Mouse (Mus musculus) erythroid progenitor cell, adult 5-6 weeks (primary cell): ENCODE measurements around the gene Supt4a. TPM values are rescaled to one million over a fixed set of nuclear protein-coding genes. Genes with fewer than 3 reads are reported as not detected.

Source experiments
- ATAC-seq: replicated peaks from 2 replicates; pipeline ENCODE4 v1.8.0; 2016; ENCODE audit warnings: moderate number of reproducible peaks, mild to moderate bottlenecking, moderate TSS enrichment, inconsistent platforms; ENCODE audit not compliant: poor library complexity, low FRiP score, severe bottlenecking
- total RNA-seq, 2 experiments: library from RNA; stranded (forward) in 1 of 2; stranded (reverse) in 1 of 2; fragments of 150-400 nt in 1 of 2; fragments of 186-747, 209-891 nt in 1 of 2; gene quantifications; 2 replicates each; pipeline versions ENCODE4 v1.2.3 to v1.2.4; 2015 to 2017; ENCODE audit warnings: low replicate concordance in 2 of 2

Gene Supt4a
- total RNA-seq, 2 experiments from 2014 or later, result 27.0 to 101 TPM

GRCm38 (mm10) chr11:87722168-87722567, 15.2 kb upstream of the Supt4a start:
- no peak for ATAC-seq

- no peak for ATAC-seq
These were observed 14.5 kb upstream of the Supt4a start for GRCm38 (mm10) chr11:87722891-87723290.

- ATAC-seq, result no peak
These were observed 11.8 kb upstream of the Supt4a start for GRCm38 (mm10) chr11:87725515-87725914.

GRCm38 (mm10) chr11:87725964-87726562, 11.3 kb upstream of the Supt4a start:
- ATAC-seq, result peak; percentile 82

GRCm38 (mm10) chr11:87727021-87727420, 10.3 kb upstream of the Supt4a start:
- ATAC-seq, result no peak

DNA sequence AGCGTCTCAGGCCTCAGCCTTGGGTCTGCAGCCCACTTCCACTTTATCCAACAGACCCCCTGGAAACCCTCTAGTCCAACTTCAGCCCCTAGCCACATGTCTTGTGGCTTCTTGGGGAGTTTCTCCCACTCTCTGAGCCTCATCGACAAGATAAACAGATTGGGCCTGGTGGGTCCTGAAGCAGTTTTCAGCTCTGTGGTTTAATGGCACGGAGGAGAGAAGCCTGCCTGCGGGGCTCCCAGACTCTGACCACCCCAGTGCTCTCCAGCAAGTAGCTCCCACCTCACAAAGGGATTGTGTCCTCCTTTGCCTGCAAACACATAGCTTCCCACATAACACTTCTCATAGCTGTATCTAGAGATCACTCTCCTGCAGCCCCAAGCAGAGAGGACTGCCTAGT, 9.9 kb upstream of the Supt4a start:
- no peak for ATAC-seq

- ATAC-seq, result no peak; the same call in 1 of the 2 replicates
These were observed 8.3 kb upstream of the Supt4a start for GRCm38 (mm10) chr11:87728850-87729592.

- peak; percentile 54 for ATAC-seq
These were observed 7.7 kb upstream of the Supt4a start for GRCm38 (mm10) chr11:87729593-87730185.

DNA sequence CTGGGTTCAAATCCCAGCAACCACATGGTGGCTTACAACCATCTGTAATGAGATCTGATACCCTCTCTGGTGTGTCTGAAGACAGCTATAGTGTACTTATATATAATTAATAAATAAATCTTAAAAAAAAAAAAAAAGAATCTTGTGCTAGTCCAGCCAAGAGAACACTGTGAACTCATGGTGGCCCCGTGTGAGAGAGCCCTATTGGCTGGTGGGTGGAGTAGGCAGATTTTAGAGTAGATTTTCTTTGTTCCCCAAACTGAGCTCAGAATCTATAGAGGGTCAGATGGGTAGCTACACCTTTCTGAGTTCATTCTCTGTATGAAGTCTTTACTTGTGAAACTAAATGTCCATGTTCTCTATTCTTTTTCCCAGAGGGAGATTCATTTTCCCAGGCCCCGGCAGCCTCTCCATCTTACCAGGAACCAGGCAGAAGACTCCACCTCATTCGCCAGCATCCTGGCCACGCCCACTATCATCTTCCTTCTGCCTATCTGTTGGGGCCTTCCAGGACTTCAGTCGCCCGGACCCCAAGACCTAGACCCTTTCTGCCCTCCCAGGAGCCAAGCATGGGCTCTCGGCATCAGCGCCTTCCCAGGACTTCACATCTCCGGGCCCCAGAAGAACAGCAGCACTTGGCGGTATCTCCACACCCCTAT, 6.6 kb upstream of the Supt4a start:
- ATAC-seq, result peak; percentile 28; the same call in 1 of the 2 replicates

DNA sequence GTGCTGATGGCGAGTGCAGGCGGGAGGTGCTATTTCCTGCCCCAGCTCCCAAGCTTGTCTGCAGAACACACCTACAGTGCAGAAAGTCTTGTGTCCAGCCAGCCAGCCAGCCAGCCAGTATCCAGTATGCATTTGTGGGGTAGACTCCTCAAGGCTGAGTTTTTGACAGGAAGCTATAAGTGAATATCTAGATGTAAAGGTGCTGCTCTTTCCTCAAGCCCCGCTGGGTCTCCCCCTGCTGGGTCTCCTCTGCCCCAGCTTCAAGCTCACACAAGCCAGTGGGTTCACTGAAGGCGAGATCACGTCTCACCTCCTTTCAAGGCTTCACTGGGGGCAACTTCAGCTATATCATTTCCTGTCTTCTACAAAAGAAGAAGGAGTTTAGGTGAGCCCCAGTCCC, 3.0 kb upstream of the Supt4a start:
- ATAC-seq, result no peak

GRCm38 (mm10) chr11:87735691-87736090, 1.7 kb upstream of the Supt4a start:
- no peak for ATAC-seq

DNA sequence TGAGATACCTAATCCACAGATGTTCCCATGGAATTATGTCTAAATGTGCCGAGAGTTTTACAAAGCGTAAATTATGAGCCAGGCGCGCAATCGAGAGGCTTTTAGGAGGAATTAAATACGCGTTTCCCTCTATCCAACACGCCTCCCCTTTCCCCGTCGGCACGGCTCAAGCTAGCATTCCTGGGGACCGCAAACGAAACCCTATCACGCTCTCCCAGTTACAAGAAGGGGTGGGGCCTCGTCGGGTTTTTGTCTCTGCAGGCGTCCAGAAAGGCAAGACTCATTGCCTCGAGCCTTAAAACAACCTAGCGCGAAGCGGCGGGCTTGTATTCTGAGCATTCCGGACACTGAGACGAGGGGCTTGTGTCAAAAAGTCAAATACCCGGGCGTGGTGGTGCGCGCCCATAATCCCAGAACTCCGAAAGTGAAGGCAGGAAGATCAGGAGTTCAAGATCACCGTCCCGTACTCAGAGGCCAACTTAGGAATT, 661 bp upstream of the Supt4a start:
- ATAC-seq, result peak; percentile 78

DNA sequence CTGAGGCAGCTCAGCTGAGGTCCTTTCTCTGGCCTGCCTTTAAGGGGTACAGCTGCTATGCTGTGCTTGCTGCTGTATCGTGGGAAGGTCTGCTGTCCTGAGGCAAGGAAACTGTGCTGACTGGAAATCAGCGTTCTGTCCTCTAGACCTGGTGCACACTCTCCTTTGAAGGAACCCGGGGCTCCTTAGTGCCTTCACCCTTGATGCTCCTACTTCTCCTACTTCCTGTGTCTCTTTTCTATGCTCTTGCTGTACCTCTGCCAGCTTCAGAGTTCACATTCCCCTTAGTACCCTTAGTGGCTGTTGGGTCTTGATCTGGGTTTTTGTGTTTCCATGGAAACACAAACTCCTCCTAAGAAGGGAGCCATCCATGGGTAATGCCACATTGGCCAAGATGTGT, 6.3 kb downstream of the Supt4a start:
- ATAC-seq, result no peak

GRCm38 (mm10) chr11:87744964-87745363, 7.6 kb downstream of the Supt4a start:
- no peak for ATAC-seq

DNA sequence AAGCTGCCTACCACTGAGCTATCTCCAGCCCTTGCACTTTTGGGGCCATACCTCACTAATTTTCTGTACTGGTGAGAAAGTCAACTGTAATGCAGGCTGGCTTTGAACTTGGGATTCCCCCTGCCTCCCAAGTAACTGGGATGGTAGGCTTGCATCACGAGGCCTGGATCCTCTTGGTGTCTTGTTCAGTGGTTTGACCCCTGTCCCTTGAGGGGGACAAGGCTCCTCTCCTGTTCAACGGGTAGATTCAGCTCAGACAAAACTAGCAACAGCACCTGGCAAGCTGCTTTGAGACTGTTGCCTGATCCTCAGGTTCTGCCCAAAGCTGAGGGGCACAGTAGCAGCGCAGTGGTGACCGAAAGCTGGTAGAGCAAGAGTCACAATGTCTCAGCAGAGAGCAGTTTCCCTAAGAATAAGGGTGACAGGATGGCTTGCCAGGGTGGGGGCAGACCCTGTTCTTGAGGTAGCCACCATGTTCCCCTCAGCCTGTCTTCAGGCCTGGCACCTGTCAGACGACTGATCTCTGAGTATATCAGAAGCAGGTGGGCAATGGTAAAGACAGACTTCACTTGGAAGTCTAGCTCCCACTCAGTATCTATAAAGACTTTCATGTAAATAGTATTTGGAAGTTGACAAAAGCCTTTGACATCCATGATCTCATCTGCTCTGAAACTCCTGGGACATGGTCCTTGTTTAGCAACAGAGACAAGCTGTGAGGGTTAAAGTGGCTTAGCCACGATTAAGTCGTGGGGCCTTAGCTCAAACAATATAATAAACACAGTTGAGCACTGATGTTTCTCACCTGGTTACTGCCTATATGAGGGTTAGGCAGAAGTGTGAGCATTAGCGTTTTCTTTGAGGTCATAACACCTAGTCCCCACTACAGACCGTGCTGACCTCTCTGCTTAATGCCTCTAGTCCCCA, 8.5 kb downstream of the Supt4a start:
- ATAC-seq, result no peak

- no peak for ATAC-seq
These were observed 10.0 kb downstream of the Supt4a start for GRCm38 (mm10) chr11:87747312-87747711.

GRCm38 (mm10) chr11:87747716-87748115, 10.4 kb downstream of the Supt4a start:
- no peak for ATAC-seq

- peak; percentile 70 for ATAC-seq
These were observed 11.1 kb downstream of the Supt4a start for GRCm38 (mm10) chr11:87748132-87749119.
